Mouse (Mus musculus) T-cell, adult 66 days (primary cell): Measurements from ENCODE around the gene Traf3ip1. TPM values are rescaled to one million over a fixed set of nuclear protein-coding genes. Genes with fewer than 3 reads are reported as not detected.

Experiments
- total RNA-seq, 2 experiments: library from RNA; stranded (reverse); gene quantifications; 3 replicates in 1 of 2; 4 replicates in 1 of 2; pipeline ENCODE4 v1.2.4; 2023

Gene Traf3ip1
- 1 to 10 TPM; 6.8 to 9.5 TPM for total RNA-seq

DNA sequence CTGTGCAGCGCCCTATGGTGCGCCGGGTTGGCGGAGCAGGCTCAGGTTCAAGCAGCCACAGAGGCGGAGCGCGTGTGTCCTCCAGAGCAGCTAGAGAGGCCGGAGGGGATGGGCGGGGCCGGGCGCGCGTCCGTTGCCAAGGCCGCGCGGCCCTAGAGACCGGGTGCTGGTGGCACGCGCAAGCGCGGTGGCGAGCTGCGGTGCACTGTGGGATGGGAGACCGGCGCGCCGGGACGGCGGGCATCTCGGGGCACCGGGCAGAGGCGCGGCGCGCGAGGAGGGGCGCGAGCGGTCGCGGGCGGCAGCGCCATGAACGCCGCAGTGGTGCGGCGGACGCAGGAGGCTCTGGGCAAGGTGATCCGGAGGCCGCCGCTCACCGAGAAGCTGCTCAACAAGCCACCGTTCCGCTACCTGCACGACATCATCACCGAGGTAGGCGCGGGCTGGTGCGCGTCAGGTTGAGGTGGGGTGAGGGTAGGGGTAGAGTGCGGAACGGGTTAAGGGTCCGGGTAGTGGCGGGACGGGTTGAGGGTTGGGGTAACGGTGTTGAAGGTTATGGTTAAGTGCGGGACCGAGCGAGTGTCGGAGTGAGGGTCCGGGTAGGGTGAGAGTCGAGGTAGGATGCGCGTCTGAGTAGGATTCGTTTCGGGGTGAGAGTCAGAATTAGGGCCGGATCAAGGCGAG is at the start of gene Traf3ip1:
Gene Traf3ip1, plus strand, starts transcription at position 191 of the 684 bp plus-strand sequence.

DNA sequence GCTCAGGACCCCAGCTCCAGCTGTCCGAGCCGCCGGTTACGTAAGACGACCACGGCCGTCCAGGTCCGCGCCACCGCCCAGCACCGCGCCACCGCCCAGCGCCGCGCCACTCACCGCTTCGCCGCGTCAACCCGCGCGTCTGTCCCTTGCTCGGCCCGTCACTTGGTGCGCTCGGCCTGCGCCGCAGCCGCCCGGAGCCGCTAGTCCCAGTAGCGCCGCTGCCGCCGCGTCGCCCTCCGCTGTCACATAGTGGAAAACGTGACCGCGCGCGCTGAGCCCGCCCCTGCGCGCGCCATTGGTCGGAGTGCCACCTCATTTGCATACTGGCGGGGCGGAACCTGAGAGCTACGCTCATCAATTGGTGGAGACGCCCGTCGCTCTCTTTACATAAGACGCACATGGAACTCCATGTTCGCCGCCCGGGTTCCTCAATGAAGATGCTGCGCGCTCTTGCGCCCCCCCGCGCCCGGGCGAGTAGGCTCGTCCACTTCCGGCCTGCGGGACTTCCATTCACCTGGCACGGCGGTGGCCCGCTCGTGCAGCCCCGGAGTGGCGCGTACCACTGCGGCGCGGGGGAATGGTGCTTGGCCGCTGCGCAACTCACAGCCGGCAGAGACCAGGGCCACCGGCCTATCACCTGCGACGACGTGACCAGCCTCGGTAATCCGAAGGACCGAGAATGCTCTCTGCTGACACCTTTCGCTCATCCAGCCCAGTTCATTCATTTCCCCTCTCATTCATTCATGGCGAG is 35.2 kb upstream of the Traf3ip1 start, which contains the start of gene Per2:
Gene Per2, minus strand, starts transcription at position 266 of the 751 bp plus-strand sequence.

GRCm38 (mm10) chr1:91540271-91540826 is 45.9 kb downstream of the Traf3ip1 start, which contains the start of gene Asb1:
Asb1 (plus strand) TSS chr1:91540544.

Other genes with a start within 250 kb of the Traf3ip1 start
- 10 to 100 TPM; 59.3 to 62.2 TPM for gene Ube2f, start 244.3 kb upstream of the Traf3ip1 start, total RNA-seq
- gene Scly, start 196.3 kb upstream of the Traf3ip1 start, total RNA-seq: 10 to 100 TPM; 25.1 to 25.7 TPM
- gene Espnl, start 172.6 kb upstream of the Traf3ip1 start, total RNA-seq: under 1 TPM; 0.23 to 0.27 TPM
- not detected for gene Klhl30, start 143.6 kb upstream of the Traf3ip1 start, total RNA-seq
- not detected for gene Erfe, start 128.2 kb upstream of the Traf3ip1 start, total RNA-seq
- 100 to 1,000 TPM; 121 to 128 TPM for gene Ilkap, start 95.8 kb upstream of the Traf3ip1 start, total RNA-seq
- gene Hes6, start 80.6 kb upstream of the Traf3ip1 start, total RNA-seq: 10 to 100 TPM; 34.4 to 37.5 TPM
- 10 to 100 TPM in 1 of 2 experiments, 1 to 10 TPM in 1; 8.0 to 13.3 TPM for gene Per2, start 35.3 kb upstream of the Traf3ip1 start, total RNA-seq
- 10 to 100 TPM in 1 of 2 experiments, 1 to 10 TPM in 1; 8.8 to 10.3 TPM for gene Asb1, start 45.9 kb downstream of the Traf3ip1 start, total RNA-seq